Mouse (Mus musculus) MEL (cell line): ENCODE measurements at regions not wholly inside any gene's neighbourhood (a gene's known extent, or its start where the extent isn't known, plus 50 kb on each side); places are given as distances from the start of the nearest gene placed in this dataset.

Experiments used
- DNase-seq: peaks from one replicate; pipeline ENCODE4 v3.0.0; 2011; ENCODE audit warnings: low read depth, low spot score
- H3K27ac ChIP-seq: 2 replicates; pipeline ENCODE4 v1.5.1; 2012; ENCODE audit warnings: low read depth, mild to moderate bottlenecking, control low read depth, low read length, moderate library complexity; ENCODE audit not compliant: control insufficient read depth
- H3K27me3 ChIP-seq, 2 experiments: fragments of 150-350 bp in 1 of 2; sonication (generic) in 1 of 2; 2 replicates each; pipeline ENCODE4 v1.6.1; 2012; ENCODE audit warnings: low read length in 2 of 2, mild to moderate bottlenecking in 2 of 2, improper control_type of control experiment in 1 of 2, moderate library complexity in 1 of 2; ENCODE audit not compliant: insufficient read depth in 2 of 2, control insufficient read depth in 1 of 2
- H3K36me3 ChIP-seq, 2 experiments: 2 replicates each; pipeline ENCODE4 v1.6.1; 2012 to 2014; ENCODE audit warnings: low read length in 2 of 2, improper control_type of control experiment in 1 of 2, inconsistent platforms in 1 of 2, mild to moderate bottlenecking in 1 of 2; ENCODE audit not compliant: insufficient read depth in 2 of 2, control insufficient read depth in 1 of 2
- H3K4me1 ChIP-seq, 2 experiments: fragments of 150-350 bp in 1 of 2; sonication (generic) in 1 of 2; 2 replicates each; pipeline ENCODE4 v1.6.1; 2012; ENCODE audit warnings: low read length in 2 of 2, improper control_type of control experiment in 1 of 2, mild to moderate bottlenecking in 1 of 2; ENCODE audit not compliant: insufficient read depth in 2 of 2, control insufficient read depth in 1 of 2
- H3K4me3 ChIP-seq, 2 experiments: fragments of 150-350 bp in 1 of 2; sonication (generic) in 1 of 2; 2 replicates each; pipeline ENCODE4 v1.5.1; 2012; ENCODE audit warnings: low read depth in 2 of 2, low read length in 2 of 2, mild to moderate bottlenecking in 2 of 2, moderate library complexity in 2 of 2, control low read depth in 1 of 2, improper control_type of control experiment in 1 of 2; ENCODE audit not compliant: control insufficient read depth in 1 of 2, insufficient read depth in 1 of 2
- H3K79me2 ChIP-seq: 2 replicates; pipeline ENCODE4 v1.6.1; 2012; ENCODE audit warnings: mild to moderate bottlenecking, low read length, moderate library complexity; ENCODE audit not compliant: control insufficient read depth, poor library complexity, insufficient read depth
- H3K9ac ChIP-seq: 2 replicates; pipeline ENCODE4 v1.6.1; 2012; ENCODE audit warnings: low read depth, mild to moderate bottlenecking, control low read depth, low read length, moderate library complexity; ENCODE audit not compliant: control insufficient read depth, poor library complexity, severe bottlenecking
- H3K9me3 ChIP-seq: fragments of 150-350 bp; sonication (generic); replicated peaks from 2 replicates; pipeline ENCODE4 v1.6.1; 2012; ENCODE audit warnings: mild to moderate bottlenecking, low read length, improper control_type of control experiment, moderate library complexity; ENCODE audit not compliant: insufficient read depth
- HCFC1 ChIP-seq: IDR thresholded peaks from 2 replicates; pipeline ENCODE4 v1.6.1; 2012; ENCODE audit warnings: low read depth, mild to moderate bottlenecking, inconsistent platforms, low read length, improper control_type of control experiment, moderate library complexity
- JUND ChIP-seq: IDR thresholded peaks from 2 replicates; pipeline ENCODE4 v1.6.1; 2011; ENCODE audit warnings: low read depth, mild to moderate bottlenecking, improper control_type of control experiment, low read length
- MAZ ChIP-seq: IDR thresholded peaks from 2 replicates; pipeline ENCODE4 v1.6.1; 2012; ENCODE audit warnings: low read depth, mild to moderate bottlenecking, inconsistent platforms, low read length, improper control_type of control experiment
- MXI1 ChIP-seq: IDR thresholded peaks from 2 replicates; pipeline ENCODE4 v1.6.1; 2011; ENCODE audit warnings: mild to moderate bottlenecking, low read depth, low read length, improper control_type of control experiment
- NELFE ChIP-seq: IDR thresholded peaks from 2 replicates; pipeline ENCODE4 v1.6.1; 2011; ENCODE audit warnings: low read depth, low read length, improper control_type of control experiment
- POLR2A ChIP-seq, 2 experiments: IDR thresholded peaks; 2 replicates each; pipeline ENCODE4 v1.6.1; 2011 to 2012; ENCODE audit warnings: low read length in 2 of 2, mild to moderate bottlenecking in 2 of 2, control low read depth in 1 of 2, improper control_type of control experiment in 1 of 2, low read depth in 1 of 2, moderate library complexity in 1 of 2; ENCODE audit not compliant: control insufficient read depth in 1 of 2, insufficient read depth in 1 of 2, poor library complexity in 1 of 2
- POLR2AphosphoS2 ChIP-seq: IDR thresholded peaks from 2 replicates; pipeline ENCODE4 v1.6.1; 2011; ENCODE audit warnings: low read length, improper control_type of control experiment
- RAD21 ChIP-seq: IDR thresholded peaks from 2 replicates; pipeline ENCODE4 v1.6.1; 2011; ENCODE audit warnings: mild to moderate bottlenecking, low read depth, low read length, improper control_type of control experiment
- SMC3 ChIP-seq: IDR thresholded peaks from 2 replicates; pipeline ENCODE4 v1.6.1; 2011; ENCODE audit warnings: low read depth, low read length, improper control_type of control experiment
- TAL1 ChIP-seq: IDR thresholded peaks from 2 replicates; pipeline ENCODE4 v1.6.1; 2012; ENCODE audit warnings: mild to moderate bottlenecking, inconsistent platforms, low read length, moderate library complexity, mixed read lengths
- TCF12 ChIP-seq: IDR thresholded peaks from 2 replicates; pipeline ENCODE4 v1.6.1; 2014; ENCODE audit warnings: low read depth, mild to moderate bottlenecking, inconsistent platforms, low read length, improper control_type of control experiment, moderate library complexity
- USF1 ChIP-seq: IDR thresholded peaks from 2 replicates; pipeline ENCODE4 v1.6.1; 2014; ENCODE audit warnings: low read depth, mild to moderate bottlenecking, inconsistent platforms, low read length, improper control_type of control experiment, moderate library complexity
- ZKSCAN1 ChIP-seq: IDR thresholded peaks from 2 replicates; pipeline ENCODE4 v1.6.1; 2012; ENCODE audit warnings: low read depth, mild to moderate bottlenecking, inconsistent platforms, low read length, improper control_type of control experiment, moderate library complexity
- ZMIZ1 ChIP-seq: IDR thresholded peaks from 2 replicates; pipeline ENCODE4 v1.6.1; 2012; ENCODE audit warnings: low read depth, mild to moderate bottlenecking, inconsistent platforms, low read length, improper control_type of control experiment, moderate library complexity

- Histone ChIP-seq H3K27me3 (no peaks in the 10 kb centered on the region), H3K4me1 (no peaks in the 10 kb centered on the region), H3K4me3 (no peak overlapping the region), H3K79me2 (no peaks in the 10 kb centered on the region), H3K9ac (no peak overlapping the region), H3K9me3 (no peaks in the 10 kb centered on the region), H3K36me3 (no peaks in the 10 kb centered on the region), H3K27ac (no peak overlapping the region)
- DNase-seq = no peak
- TF ChIP-seq RAD21 (no peak), MAZ (no peak), HCFC1 (no peak), NELFE (no peak), ZMIZ1 (no peak)
Observed at GRCm38 (mm10) chr12:9199321-9199720, 169.5 kb downstream of the Ttc32 start.

- H3K4me1 ChIP-seq = no peaks in the 10 kb centered on the region
- no peaks in the 10 kb centered on the region for H3K27me3 ChIP-seq
- no peak overlapping the region for H3K9ac ChIP-seq
- H3K4me3 ChIP-seq = no peak overlapping the region
- H3K36me3 ChIP-seq = no peaks in the 10 kb centered on the region
- no peak for DNase-seq
- no peak overlapping the region for H3K27ac ChIP-seq
- no peaks in the 10 kb centered on the region for H3K79me2 ChIP-seq
- TF ChIP-seq USF1 = no peak
- TF ChIP-seq ZKSCAN1 = no peak
- no peak for TF ChIP-seq POLR2AphosphoS2
- TF ChIP-seq MXI1 = no peak
- no peak for TF ChIP-seq JUND
- no peak for TF ChIP-seq TCF12
- TF ChIP-seq POLR2A (IDR thresholded peaks at IDR 0.05; ENCODE audit: control insufficient read depth in 1 of 2, insufficient read depth in 1 of 2, low read depth in 1 of 2, low read length in 2 of 2, poor library complexity in 1 of 2) = no peak
- no peak for TF ChIP-seq TAL1
- TF ChIP-seq ZMIZ1 = no peak
- TF ChIP-seq SMC3 = no peak
- no peaks in the 10 kb centered on the region for H3K9me3 ChIP-seq
Observed at GRCm38 (mm10) chr12:9212211-9212610, 182.4 kb downstream of the Ttc32 start.

GRCm38 (mm10) chr12:9224971-9225370 is 195.2 kb downstream of the Ttc32 start:
- no peak overlapping the region for H3K27ac ChIP-seq
- TF ChIP-seq HCFC1 = no peak
- no peaks in the 10 kb centered on the region for H3K9me3 ChIP-seq
- no peak overlapping the region for H3K4me3 ChIP-seq
- DNase-seq = no peak
- H3K79me2 ChIP-seq = no peaks in the 10 kb centered on the region
- no peaks in the 10 kb centered on the region for H3K4me1 ChIP-seq
- no peaks in the 10 kb centered on the region for H3K27me3 ChIP-seq
- H3K9ac ChIP-seq = no peak overlapping the region
- no peaks in the 10 kb centered on the region for H3K36me3 ChIP-seq
